Mouse (Mus musculus): Measurements from ENCODE around the gene Grm3. TPM values are rescaled to one million over a fixed set of nuclear protein-coding genes. Genes with fewer than 3 reads are reported as not detected.

Gene Grm3
- polyA plus RNA-seq, 1 experiment: not detected

DNA sequence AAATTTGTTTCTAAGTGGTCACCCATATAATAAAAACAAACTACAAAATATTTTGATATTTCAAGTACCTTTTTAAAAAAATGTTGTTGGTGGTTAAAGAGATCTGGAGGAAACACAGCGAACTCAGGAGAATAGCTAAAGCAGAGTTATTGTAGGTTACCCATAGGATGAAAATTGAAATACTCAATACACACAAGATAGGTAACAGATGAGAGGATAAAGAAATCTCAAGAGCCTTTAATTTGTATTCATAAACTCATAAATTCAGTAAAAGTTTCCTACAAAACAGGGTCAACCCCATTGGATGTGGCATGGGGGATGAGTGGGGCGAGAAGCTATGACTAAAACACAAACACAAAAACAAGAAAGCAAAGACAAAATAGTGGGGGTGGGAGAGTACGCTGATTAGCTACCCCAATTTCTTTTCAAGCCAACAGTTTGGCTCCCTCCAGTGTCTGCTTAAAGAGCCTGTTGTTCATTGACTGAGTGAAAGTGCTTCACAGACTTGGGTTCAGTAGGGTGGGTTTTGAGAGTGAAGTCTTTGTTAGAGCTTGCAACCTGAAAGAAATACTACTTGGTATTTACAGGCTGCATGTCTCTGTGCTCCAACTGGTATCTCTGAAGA lies 21.5 kb downstream of the Grm3 start:
- H3K27ac ChIP-seq (ENCODE audit: insufficient read depth, low read depth, low read length): no peak overlapping the region
- no peaks in the 10 kb centered on the region for H3K4me1 ChIP-seq (ENCODE audit: control insufficient read depth, insufficient read depth, low read length)
- no peak overlapping the region for H3K4me3 ChIP-seq (ENCODE audit: insufficient read depth, low read length)
- TF ChIP-seq CTCF (IDR thresholded peaks at IDR 0.05; ENCODE audit: low read depth, low read length) (no peak), POLR2A (IDR thresholded peaks at IDR 0.05; ENCODE audit: borderline replicate concordance, low read depth, low read length) (no peak)

DNA sequence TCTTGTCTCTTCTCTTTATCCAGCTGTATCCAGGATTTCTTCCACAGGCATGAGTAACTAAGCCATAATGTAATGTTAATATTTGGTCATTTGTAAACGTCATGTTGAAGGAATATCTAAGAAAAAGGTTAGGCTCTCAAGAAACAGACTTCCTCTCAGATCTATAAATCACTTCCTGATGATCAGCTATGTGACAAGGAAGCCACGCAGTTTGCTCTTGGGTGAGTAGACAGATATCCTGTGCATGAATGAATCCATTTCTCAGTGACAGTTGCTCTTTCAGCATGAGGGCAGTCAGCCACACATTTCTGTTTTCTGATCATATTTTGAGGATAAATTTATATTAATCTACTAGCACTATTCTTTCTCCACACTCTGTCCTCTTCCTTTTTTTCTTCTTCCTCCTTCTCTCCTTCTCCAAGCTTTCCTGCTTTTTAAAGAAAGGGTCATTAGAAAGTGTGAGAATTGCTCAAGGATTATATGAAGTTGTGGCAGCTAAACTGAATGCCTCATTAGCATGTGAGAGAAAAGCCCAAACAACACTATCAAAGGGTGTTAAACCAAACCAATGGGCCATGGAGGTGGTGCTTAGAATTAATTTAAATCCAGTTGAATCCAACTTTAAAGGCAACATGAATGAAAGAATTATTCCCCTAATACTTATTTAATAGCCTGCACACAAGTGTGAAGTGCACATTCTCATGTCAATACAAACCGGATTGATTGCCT lies 22.1 kb downstream of the Grm3 start:
- Histone ChIP-seq H3K4me3 (ENCODE audit: insufficient read depth, low read length) (no peak overlapping the region), H3K27ac (ENCODE audit: insufficient read depth, low read depth, low read length) (no peak overlapping the region), H3K4me1 (ENCODE audit: control insufficient read depth, insufficient read depth, low read length) (no peaks in the 10 kb centered on the region)
- TF ChIP-seq CTCF (IDR thresholded peaks at IDR 0.05; ENCODE audit: low read depth, low read length) (no peak), POLR2A (IDR thresholded peaks at IDR 0.05; ENCODE audit: borderline replicate concordance, low read depth, low read length) (no peak)

DNA sequence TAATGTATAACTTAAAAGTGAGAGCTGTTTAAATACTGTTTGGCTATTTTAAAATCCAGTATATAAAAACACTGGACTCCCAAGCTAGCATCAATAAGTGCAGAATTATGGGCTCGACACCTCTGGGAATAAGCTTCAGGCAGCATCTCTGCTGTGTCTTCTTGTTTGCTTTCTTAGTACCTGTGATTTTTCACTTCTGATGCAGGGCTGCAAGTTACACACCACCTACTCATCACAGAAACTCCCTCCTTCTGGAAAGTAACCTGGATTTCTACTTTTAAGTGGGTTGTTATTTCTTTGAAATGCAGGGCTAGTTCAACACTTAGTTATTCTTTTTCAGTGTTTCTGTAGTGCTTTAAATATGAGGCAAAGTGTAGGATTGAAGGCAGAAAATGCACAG lies 32.6 kb downstream of the Grm3 start:
- Histone ChIP-seq H3K27ac (ENCODE audit: insufficient read depth, low read depth, low read length) (no peak overlapping the region), H3K4me3 (ENCODE audit: insufficient read depth, low read length) (no peak overlapping the region), H3K4me1 (ENCODE audit: control insufficient read depth, insufficient read depth, low read length) (no peaks in the 10 kb centered on the region)
- TF ChIP-seq POLR2A (IDR thresholded peaks at IDR 0.05; ENCODE audit: borderline replicate concordance, low read depth, low read length) (no peak), CTCF (IDR thresholded peaks at IDR 0.05; ENCODE audit: low read depth, low read length) (no peak)

DNA sequence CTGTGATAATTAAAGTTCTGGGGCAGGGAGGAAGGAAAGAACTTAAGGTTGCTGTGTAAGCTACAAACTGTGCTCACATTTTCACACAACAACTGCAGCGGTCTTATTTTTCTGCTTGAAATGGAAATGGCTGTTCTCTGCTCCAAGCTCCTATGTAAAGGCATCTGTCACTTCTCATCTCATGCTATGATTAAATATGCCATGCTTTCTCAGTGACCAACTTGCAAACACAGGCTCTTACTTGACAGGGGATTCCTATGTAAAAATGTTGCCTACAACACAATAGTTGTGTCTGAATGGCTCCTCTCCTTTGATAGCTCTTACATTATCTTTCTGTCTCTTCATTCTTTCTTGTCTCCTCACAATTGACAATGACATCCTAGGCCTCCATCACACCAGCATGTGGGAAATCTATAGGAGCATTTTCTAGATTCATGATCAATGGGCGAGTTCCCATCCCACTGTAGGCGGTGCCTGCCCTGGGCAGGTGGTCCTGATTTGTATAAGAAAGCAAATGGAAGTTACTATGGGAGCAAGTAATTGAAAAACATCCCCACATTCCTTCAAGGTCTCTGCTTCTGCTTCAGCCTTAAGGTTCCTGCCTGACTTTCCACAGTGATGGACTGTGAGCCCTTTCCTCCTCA lies 34.2 kb downstream of the Grm3 start:
- no peaks in the 10 kb centered on the region for H3K4me1 ChIP-seq (ENCODE audit: control insufficient read depth, insufficient read depth, low read length)
- no peak overlapping the region for H3K27ac ChIP-seq (ENCODE audit: insufficient read depth, low read depth, low read length)
- TF ChIP-seq CTCF (IDR thresholded peaks at IDR 0.05; ENCODE audit: low read depth, low read length): no peak
- TF ChIP-seq POLR2A (IDR thresholded peaks at IDR 0.05; ENCODE audit: borderline replicate concordance, low read depth, low read length): no peak
- no peak overlapping the region for H3K4me3 ChIP-seq (ENCODE audit: insufficient read depth, low read length)

DNA sequence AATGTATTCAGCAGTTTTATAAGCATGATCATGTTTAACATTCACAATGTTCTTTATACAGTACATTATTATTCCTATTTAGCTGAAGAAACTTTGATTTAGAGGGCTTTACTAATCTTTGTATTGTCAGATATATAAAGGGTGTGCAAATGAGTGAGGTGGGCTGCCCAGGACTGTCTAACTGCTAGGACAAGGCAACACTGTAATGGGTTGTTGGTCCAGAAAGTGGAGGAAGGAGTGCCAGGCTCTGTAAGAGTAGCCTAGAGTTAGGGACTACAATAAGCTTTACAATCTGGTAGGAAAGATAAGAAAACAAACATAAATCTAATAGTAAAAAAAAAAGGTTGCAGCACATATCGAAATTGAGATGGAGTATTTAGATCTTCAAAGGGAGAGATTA lies 34.8 kb downstream of the Grm3 start:
- no peak overlapping the region for H3K4me3 ChIP-seq (ENCODE audit: insufficient read depth, low read length)
- no peak overlapping the region for H3K27ac ChIP-seq (ENCODE audit: insufficient read depth, low read depth, low read length)
- TF ChIP-seq CTCF (IDR thresholded peaks at IDR 0.05; ENCODE audit: low read depth, low read length): no peak
- TF ChIP-seq POLR2A (IDR thresholded peaks at IDR 0.05; ENCODE audit: borderline replicate concordance, low read depth, low read length): no peak
- no peaks in the 10 kb centered on the region for H3K4me1 ChIP-seq (ENCODE audit: control insufficient read depth, insufficient read depth, low read length)

DNA sequence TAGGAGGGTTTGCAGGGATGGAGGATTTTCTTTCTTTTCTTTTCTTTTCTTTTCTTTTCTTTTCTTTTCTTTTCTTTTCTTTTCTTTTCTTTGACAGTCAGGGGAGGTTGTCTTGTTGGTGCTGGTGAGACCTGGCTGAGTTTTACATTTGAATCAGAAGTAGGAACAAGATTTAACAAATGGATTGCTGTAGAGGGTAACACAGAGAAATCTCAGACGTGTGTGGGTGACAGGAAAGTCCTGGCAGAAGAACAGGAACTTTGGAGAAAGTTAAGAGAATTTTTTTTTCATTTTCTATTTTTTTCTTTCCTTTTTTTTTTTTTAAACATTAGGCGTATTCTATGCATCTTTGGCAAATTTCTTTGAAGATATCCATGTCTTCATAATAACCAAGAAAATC lies 41.8 kb downstream of the Grm3 start:
- Histone ChIP-seq H3K4me3 (ENCODE audit: insufficient read depth, low read length) (no peak overlapping the region), H3K27ac (ENCODE audit: insufficient read depth, low read depth, low read length) (no peak overlapping the region), H3K4me1 (ENCODE audit: control insufficient read depth, insufficient read depth, low read length) (no peaks in the 10 kb centered on the region)
- TF ChIP-seq POLR2A (IDR thresholded peaks at IDR 0.05; ENCODE audit: borderline replicate concordance, low read depth, low read length): no peak
- TF ChIP-seq CTCF (IDR thresholded peaks at IDR 0.05; ENCODE audit: low read depth, low read length): no peak

DNA sequence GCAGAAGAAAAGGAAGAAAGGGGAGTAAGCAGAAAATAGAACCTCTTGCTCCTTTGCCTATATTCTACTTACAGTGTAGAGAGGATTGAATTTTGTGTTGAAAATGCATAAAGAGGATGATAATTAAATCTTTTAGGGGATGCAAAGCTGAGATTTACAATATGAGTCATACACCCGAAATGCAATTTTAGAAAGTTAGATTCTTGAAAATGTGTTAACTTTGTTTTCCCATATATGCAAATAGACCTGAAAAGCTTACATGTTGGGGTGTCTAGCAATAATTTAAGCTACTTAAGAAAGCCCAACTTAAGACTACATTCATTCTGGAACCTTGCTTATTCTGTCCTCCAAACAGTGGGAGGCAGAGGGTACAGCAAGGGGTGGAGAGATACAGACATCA lies 56.0 kb downstream of the Grm3 start:
- Histone ChIP-seq H3K4me1 (ENCODE audit: control insufficient read depth, insufficient read depth, low read length) (no peaks in the 10 kb centered on the region), H3K4me3 (ENCODE audit: insufficient read depth, low read length) (no peak overlapping the region), H3K27ac (ENCODE audit: insufficient read depth, low read depth, low read length) (no peak overlapping the region)
- no peak for TF ChIP-seq POLR2A (IDR thresholded peaks at IDR 0.05; ENCODE audit: borderline replicate concordance, low read depth, low read length)
- TF ChIP-seq CTCF (IDR thresholded peaks at IDR 0.05; ENCODE audit: low read depth, low read length): no peak

DNA sequence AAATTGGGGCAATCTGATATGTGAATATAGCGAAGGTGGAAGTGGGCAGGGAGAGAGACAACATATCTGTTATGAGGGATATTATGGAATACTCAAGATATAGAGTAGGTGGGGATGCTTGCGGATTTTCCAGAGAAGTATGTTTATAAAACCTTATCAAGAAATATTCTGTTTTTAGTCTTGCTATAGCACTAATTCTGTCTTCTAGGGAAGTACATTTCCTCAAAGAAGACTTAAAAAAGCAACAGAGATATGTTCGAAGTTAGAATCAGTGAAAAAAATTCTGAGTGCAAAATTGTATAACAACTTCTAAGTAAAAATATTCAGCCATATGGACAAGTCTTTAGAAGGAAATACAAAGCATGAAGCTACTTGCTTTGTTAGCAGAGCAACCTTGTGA lies 61.6 kb downstream of the Grm3 start:
- Histone ChIP-seq H3K4me1 (ENCODE audit: control insufficient read depth, insufficient read depth, low read length) (no peaks in the 10 kb centered on the region), H3K27ac (ENCODE audit: insufficient read depth, low read depth, low read length) (no peak overlapping the region), H3K4me3 (ENCODE audit: insufficient read depth, low read length) (no peak overlapping the region)
- TF ChIP-seq CTCF (IDR thresholded peaks at IDR 0.05; ENCODE audit: low read depth, low read length) (no peak), POLR2A (IDR thresholded peaks at IDR 0.05; ENCODE audit: borderline replicate concordance, low read depth, low read length) (no peak)

DNA sequence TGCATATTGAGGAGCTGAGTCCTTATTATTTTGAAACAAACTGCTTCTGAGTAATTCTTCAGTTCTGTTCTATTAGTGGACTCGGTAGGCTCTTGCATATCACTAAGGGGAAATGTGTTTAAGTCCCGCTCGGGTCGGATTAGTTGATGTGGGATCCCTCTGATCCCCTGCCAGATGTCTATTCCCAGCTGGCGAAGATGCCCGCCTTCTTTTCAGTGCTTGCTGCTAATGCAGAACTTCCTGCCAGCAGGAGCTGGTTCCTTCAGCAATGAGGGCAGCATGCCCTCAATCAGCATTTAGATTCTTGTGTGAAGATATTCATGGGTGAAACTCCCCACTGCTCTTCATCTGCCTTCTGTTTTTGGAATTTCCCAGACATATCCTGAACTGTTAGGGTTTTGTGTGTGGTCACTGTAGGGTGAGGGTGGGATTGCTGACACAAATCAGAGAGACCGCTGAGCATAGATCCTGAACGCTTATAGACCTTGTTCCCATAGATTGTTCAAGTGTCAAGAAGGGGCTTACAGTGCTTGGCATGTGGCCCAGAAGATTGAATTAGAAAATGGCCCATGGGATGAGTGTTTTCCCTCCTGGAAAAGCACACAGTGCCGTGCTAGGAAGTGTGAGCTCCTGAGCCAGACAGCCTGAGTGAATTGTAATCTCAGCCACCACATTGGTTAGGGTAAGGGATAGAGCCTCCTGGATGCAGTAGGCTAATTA lies 62.9 kb downstream of the Grm3 start:
- Histone ChIP-seq H3K4me1 (ENCODE audit: control insufficient read depth, insufficient read depth, low read length) (no peaks in the 10 kb centered on the region), H3K27ac (ENCODE audit: insufficient read depth, low read depth, low read length) (no peak overlapping the region), H3K4me3 (ENCODE audit: insufficient read depth, low read length) (no peak overlapping the region)
- TF ChIP-seq POLR2A (IDR thresholded peaks at IDR 0.05; ENCODE audit: borderline replicate concordance, low read depth, low read length) (no peak), CTCF (IDR thresholded peaks at IDR 0.05; ENCODE audit: low read depth, low read length) (no peak)

Data from bone marrow macrophage, adult 2 months (primary cell).